Mouse (Mus musculus): ENCODE results near the gene Ascc2. TPM values are rescaled to one million over a fixed set of nuclear protein-coding genes. Genes with fewer than 3 reads are reported as not detected.

The Ascc2 gene
- 12.5 and 13.3 TPM in 2 replicates for polyA plus RNA-seq (2015; fragmentation: Nextera tagmentation; extraction: Ambion mirVana)

DNA sequence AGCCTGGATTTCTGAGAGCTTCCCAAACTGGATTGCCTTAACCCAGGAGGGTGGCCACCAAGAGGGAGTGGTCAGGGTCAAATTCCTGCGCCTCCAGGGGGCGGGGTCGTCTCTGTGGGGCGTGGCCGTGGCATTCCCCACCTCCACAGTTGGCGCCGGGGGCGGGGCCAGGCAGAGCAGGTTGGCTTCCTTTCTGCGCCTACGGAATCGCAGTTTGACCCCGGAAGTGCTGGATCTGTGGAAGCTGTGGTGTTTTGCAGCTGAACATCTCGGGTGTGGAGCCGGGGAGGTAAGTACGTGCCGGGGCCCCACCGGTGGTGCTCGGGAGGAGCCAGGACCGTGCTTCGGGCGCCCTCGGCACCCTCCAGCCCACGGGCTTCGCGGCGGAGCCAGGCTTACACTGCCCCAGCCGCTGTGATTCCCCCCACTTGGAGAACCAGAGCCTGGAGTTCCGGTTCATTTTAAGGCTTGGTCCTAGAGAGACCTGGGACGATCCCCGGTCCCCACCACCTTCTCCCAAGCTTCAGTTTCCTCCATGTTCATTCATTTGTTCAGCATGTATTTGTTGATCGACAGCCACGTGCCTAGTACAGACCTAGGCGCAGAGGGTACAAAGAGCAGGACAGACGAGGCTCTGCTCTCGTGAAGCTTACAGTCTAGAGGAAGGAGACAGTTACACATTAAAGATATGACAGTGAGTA is at the start of gene Ascc2:
Gene Ascc2, plus strand, starts transcription at position 214 of the 701 bp plus-strand sequence.

DNA sequence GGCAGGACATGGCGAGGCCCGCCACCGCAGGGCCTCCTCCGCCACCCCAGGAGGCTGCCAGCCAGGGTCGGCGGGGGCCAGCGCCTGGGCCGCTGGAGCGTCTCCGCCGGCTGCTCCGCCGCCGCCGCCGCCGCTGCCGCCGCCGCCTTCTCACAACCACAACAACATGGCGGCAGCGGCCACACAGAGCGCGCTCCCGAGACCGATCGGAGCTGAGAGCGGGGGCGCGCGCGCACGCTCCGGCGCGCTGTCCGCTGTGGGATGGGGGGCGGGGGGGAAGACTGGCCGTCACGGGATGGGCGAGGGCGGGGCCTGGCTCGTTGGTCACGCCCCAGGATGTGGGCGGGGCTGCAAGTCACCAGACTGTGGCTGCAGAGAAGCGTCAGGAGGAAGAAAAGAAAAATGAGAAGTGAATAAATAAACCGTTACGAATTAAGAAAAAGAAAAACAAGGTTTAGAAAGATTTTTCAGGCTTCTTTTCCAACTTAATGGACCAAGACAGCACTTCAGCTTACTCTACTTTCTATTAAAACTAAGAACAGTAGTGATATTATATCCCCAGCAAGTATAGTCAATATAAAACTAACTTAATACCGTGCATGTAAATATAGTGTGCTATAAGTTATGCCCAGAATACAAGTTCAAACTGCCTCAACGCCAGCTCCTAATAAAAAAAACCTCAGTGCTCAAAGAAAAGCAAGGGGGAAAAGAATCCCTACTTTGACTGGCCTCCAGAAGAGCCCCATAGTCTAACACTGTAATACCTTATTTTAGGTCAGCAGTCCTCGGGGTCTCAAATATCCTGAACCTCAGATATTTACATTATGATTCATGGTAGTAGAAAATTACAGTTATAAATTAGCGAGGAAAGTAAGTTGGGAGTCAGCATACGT is 42.7 kb upstream of the Ascc2 start, which contains the start of gene Mtmr3:
Gene Mtmr3, minus strand, starts transcription at position 256 of the 893 bp plus-strand sequence.

DNA sequence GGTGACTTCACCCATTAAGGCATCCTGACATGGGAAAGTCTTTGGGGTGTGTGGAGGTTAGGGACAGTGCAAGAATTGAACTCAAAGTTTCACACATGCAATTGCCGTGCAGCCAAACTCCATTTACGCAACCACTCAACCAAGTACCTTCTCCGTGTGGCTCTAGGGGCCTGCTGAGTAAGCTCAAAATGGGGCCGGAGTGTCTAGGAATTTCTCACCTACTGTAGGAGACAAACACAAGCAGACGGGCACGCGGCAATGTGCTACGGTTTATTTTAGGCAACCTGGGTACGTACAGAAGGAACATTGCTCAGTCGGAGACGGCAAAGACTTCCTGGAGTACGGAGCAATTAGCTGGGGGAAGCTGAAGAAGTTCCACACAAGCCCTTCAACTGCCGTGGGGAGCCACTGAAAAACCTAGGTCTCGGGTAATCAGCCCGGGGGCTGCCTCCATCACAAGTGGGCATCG is 17.5 kb upstream of the Ascc2 start, which contains the start of gene Gm11032:
Gene Gm11032, plus strand, starts transcription at position 51 of the 469 bp plus-strand sequence.

DNA sequence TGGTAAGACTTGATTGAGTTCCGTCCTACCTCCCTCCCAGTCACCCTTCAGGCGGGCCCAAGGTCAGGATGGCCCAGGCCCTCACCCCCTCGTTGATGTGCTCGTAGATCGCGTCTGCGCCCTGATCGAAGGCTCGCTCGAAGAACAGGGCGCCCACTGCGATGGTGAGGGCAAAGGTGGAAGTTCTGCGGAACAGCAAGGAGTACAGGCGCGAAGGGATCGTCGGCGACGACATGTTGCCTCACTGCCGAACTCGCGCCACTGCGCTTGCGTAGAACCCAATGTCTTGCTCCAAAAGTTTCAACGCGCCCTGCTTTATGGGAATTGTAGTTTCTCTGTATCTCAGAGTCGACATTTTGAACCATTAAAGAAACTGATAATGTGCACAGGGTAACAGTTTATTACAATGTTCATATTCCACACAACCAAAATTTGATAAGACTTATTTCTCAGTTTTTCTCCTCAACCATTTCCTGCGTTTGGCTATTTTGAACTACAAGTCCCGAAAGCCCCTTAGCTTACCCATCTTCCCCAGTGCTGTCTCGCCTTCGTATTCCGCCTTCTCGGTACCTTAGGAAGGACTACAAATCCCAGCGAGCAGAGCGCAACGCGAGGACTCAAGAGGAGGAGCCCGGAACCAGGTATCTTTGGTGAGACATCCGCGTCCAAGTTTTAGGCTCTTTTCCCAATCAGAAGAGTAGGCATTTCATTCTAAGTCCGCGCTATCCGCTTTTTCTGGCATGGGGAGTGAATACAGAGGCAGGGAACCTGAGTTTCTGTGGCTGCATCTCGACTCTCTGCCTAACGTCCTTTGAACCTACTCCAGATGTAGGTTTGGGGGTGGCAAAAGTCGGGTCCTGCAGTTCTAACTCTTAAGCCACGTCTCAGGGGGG is 66.8 kb downstream of the Ascc2 start, which contains the start of the genes Uqcr10 and Zmat5:
Gene Uqcr10, minus strand, starts transcription at position 271 of the 893 bp plus-strand sequence.
Gene Zmat5, plus strand, starts transcription at position 607 of the 893 bp plus-strand sequence.

Other genes starting within 250 kb of the Ascc2 start
- 0.09 and 0.14 TPM in 2 replicates for gene Hormad2, start 196.6 kb upstream of the Ascc2 start, polyA plus RNA-seq (2015; fragmentation: Nextera tagmentation; extraction: Ambion mirVana)
- gene Mtmr3, start 42.9 kb upstream of the Ascc2 start, polyA plus RNA-seq (2015; fragmentation: Nextera tagmentation; extraction: Ambion mirVana): 18.1 and 20.7 TPM in 2 replicates
- gene Gm11032, start 17.7 kb upstream of the Ascc2 start, polyA plus RNA-seq (2015; fragmentation: Nextera tagmentation; extraction: Ambion mirVana): not detected in 2 replicates
- 1,638 and 1,823 TPM in 2 replicates for gene Uqcr10, start 66.6 kb downstream of the Ascc2 start, polyA plus RNA-seq (2015; fragmentation: Nextera tagmentation; extraction: Ambion mirVana)
- gene Zmat5, start 66.9 kb downstream of the Ascc2 start, polyA plus RNA-seq (2015; fragmentation: Nextera tagmentation; extraction: Ambion mirVana): 30.4 and 38.4 TPM in 2 replicates
- 0.13 and 0.17 TPM in 2 replicates for gene Cabp7, start 109.0 kb downstream of the Ascc2 start, polyA plus RNA-seq (2015; fragmentation: Nextera tagmentation; extraction: Ambion mirVana)
- gene Nf2, start 211.8 kb downstream of the Ascc2 start, polyA plus RNA-seq (2015; fragmentation: Nextera tagmentation; extraction: Ambion mirVana): 22.8 and 23.1 TPM in 2 replicates
- gene Nipsnap1, start 236.2 kb downstream of the Ascc2 start, polyA plus RNA-seq (2015; fragmentation: Nextera tagmentation; extraction: Ambion mirVana): 4.6 and 6.9 TPM in 2 replicates